Mouse (Mus musculus): ENCODE results near the gene Mcl1. TPM values are rescaled to one million over a fixed set of nuclear protein-coding genes. Genes with fewer than 3 reads are reported as not detected.

The Mcl1 gene
- 73.5 and 157 TPM in 2 replicates for polyA plus RNA-seq (2012; rRNA removed)

GRCm38 (mm10) chr3:95658236-95658867, at the start of gene Mcl1:
Gene Mcl1 (plus strand): TSS chr3:95658788.

GRCm38 (mm10) chr3:95624628-95625503, 33.7 kb upstream of the Mcl1 start, which contains the start of gene Ensa:
Gene Ensa (plus strand): TSS chr3:95624993.

GRCm38 (mm10) chr3:95687524-95688421, 29.2 kb downstream of the Mcl1 start, which contains the start of gene Adamtsl4:
Gene Adamtsl4 (minus strand): TSS chr3:95687917.

Other genes starting within 250 kb of the Mcl1 start
- gene Arnt, start 224.4 kb upstream of the Mcl1 start, polyA plus RNA-seq (2012; rRNA removed): 30.4 and 39.4 TPM in 2 replicates
- gene Ctsk, start 159.5 kb upstream of the Mcl1 start, polyA plus RNA-seq (2012; rRNA removed): 8.1 and 10.8 TPM in 2 replicates
- 7.9 and 10.8 TPM in 2 replicates for gene Ctss, start 132.0 kb upstream of the Mcl1 start, polyA plus RNA-seq (2012; rRNA removed)
- 0.05 TPM in 1 of 2 replicates, not detected in the other for gene Hormad1, start 99.1 kb upstream of the Mcl1 start, polyA plus RNA-seq (2012; rRNA removed)
- gene Golph3l, start 69.9 kb upstream of the Mcl1 start, polyA plus RNA-seq (2012; rRNA removed): 32.5 and 36.4 TPM in 2 replicates
- 51.9 and 63.0 TPM in 2 replicates for gene Ensa, start 33.8 kb upstream of the Mcl1 start, polyA plus RNA-seq (2012; rRNA removed)
- 0.30 and 0.42 TPM in 2 replicates for gene Adamtsl4, start 29.1 kb downstream of the Mcl1 start, polyA plus RNA-seq (2012; rRNA removed)
- gene Ecm1, start 80.8 kb downstream of the Mcl1 start, polyA plus RNA-seq (2012; rRNA removed): 18.1 and 22.0 TPM in 2 replicates
- gene Tars2, start 101.4 kb downstream of the Mcl1 start, polyA plus RNA-seq (2012; rRNA removed): 40.4 and 53.3 TPM in 2 replicates
- 23.3 and 36.7 TPM in 2 replicates for gene Rprd2, start 160.1 kb downstream of the Mcl1 start, polyA plus RNA-seq (2012; rRNA removed)
- gene Prpf3, start 197.1 kb downstream of the Mcl1 start, polyA plus RNA-seq (2012; rRNA removed): 60.1 and 81.7 TPM in 2 replicates
- gene Mrps21, start 212.7 kb downstream of the Mcl1 start, polyA plus RNA-seq (2012; rRNA removed): 207 and 387 TPM in 2 replicates
- gene Ciart, start 223.5 kb downstream of the Mcl1 start, polyA plus RNA-seq (2012; rRNA removed): 3.5 and 4.8 TPM in 2 replicates
- 5.3 and 10.5 TPM in 2 replicates for gene BC028528, start 233.2 kb downstream of the Mcl1 start, polyA plus RNA-seq (2012; rRNA removed)
- gene Aph1a, start 235.2 kb downstream of the Mcl1 start, polyA plus RNA-seq (2012; rRNA removed): 59.1 and 83.9 TPM in 2 replicates
- gene Car14, start 245.9 kb downstream of the Mcl1 start, polyA plus RNA-seq (2012; rRNA removed): 24.4 and 30.8 TPM in 2 replicates